Mouse (Mus musculus) leukemia stem cell, adult 10-12 weeks (primary cell): Measurements from ENCODE around the gene Fnbp1. TPM values are rescaled to one million over a fixed set of nuclear protein-coding genes. Genes with fewer than 3 reads are reported as not detected.

Source experiments
- polyA plus RNA-seq: library from polyadenylated mRNA; stranded (reverse); fragments of >175 nt; gene quantifications from 2 replicates; pipeline ENCODE4 v1.2.3, GENCODE M21; 2012; ENCODE audit warnings: low replicate concordance

Gene Fnbp1
- polyA plus RNA-seq: 48.7 and 50.8 TPM in 2 replicates

DNA sequence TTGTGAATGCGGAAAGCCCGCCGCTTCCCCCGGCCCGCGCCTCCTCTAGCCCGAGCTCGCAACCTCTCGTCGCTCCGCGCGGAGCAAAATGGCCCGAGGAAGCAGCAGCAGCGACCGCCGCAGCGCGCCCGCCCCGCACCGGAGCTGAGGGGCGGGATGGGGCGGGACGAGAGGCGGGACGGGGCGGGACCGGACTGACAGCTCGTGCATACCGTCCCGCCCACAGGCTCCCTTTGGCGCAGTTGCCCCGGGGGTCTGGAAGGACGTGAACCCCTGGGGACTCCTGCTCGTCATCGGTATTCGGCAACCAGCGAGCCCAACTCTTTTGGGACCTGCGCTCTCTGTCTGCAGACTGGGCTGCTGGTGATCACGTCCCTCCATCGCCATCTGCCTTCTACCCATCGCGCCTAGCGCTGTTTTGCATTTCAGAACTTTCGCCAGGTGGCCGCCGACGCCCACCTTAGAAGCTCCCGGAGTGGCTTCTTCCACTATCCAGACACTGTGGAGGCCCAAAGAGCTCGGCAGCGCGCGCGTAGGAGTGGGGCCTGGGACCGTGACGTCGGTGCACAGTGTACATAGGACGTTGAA, at the start of gene Fnbp1:
TSS of gene Fnbp1 (minus strand) at position 142 of the 588 bp plus-strand sequence.

DNA sequence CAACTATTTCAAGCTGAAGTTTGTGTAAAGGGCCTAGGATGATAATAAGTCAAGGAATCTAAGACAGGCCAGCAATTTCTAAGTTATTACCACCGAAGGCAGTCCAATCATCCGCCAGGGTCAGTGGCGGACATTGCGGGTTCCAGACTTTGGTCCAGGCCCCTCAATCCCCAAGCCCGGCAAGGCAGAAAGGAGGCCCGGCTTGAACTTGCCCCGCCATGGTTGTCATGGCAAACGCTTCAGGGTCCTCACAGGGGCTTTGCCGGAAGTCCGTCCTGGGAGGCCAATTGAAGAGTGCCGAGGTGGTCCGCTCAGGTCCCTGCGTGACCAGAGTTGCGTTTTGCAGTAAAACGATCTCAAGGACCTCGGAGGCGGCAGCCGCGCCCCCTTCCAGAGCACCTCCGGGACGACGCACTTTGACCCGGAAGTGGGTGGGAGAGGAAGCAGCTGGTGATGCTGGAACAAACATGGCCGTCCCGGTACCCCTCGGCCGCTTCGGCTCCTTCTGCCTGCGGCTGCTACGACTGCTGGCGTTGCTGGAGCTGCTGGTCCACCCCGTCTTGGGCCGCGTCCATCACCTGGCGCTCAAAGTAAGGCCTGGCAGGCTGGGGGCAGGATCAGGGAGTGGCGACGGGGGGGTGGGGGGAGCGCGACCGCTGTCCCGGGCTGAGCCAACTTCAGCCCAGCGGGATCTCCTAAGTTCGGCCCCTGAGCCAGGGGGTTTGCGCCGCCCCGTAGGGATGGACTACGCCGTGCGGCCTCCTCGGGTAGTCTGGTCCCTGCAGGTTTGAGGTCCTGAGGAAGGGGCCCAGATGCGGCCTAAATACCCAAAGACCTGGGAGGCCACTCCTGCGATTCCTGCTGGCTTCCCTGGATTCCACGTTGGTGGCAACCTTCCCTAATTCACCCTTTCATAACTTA, 10.3 kb upstream of the Fnbp1 start, which contains the start of gene Gpr107:
TSS of gene Gpr107 (plus strand) at position 425 of the 921 bp plus-strand sequence.

DNA sequence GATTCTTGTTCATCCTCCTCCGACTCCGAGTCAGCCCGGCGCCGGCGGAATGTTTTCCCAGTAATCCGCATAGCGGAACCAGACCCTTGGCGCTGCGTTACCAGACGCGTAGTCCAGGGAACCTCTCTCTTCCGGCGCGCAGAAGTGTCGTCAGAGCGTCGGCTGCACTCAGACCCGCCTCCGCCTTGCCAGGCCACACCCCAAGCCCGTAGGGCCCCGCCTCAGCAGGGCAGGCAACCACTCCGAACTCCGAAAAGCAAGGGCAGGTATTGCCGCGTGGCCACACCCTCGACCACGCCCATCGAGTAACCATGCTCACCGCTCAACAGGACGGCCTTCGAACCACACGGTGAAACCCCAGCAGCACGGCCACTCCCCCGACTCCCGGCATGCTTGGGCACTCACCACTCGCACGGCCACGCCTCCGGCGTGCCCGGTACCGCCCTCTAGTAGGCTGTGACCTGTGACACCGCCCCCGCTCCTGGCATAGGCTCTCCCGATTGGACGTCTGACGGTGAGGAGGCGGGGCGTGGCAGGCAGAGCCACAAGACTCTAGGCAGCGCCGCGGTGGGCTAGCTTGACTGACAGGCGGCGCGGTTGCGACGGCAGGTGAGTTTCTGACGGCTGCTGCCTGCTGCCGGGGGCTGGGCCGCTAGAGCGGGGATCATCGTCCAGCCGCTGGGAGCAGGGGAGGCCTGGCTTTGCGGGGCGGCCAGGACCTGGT, 159.9 kb downstream of the Fnbp1 start, which contains the start of the genes BC005624 and Usp20:
TSS of gene BC005624 (minus strand) at position 412 of the 724 bp plus-strand sequence.
TSS of gene Usp20 (plus strand) at position 490 of the 724 bp plus-strand sequence.

Other genes with a start within 250 kb of the Fnbp1 start
- gene Ptges, start 212.1 kb downstream of the Fnbp1 start, polyA plus RNA-seq: 0.61 TPM in 1 of 2 replicates, not detected in the other
- gene Tor1b, start 189.0 kb downstream of the Fnbp1 start, polyA plus RNA-seq: 25.1 and 38.2 TPM in 2 replicates
- gene Tor1a, start 174.1 kb downstream of the Fnbp1 start, polyA plus RNA-seq: 213 and 219 TPM in 2 replicates
- 4.8 and 9.4 TPM in 2 replicates for gene BC005624, start 159.8 kb downstream of the Fnbp1 start, polyA plus RNA-seq
- gene Usp20, start 159.7 kb downstream of the Fnbp1 start, polyA plus RNA-seq: 4.3 and 27.3 TPM in 2 replicates
- gene Gpr107, start 10.3 kb upstream of the Fnbp1 start, polyA plus RNA-seq: 7.0 and 9.2 TPM in 2 replicates
- 0.30 and 0.46 TPM in 2 replicates for gene Ncs1, start 103.8 kb upstream of the Fnbp1 start, polyA plus RNA-seq
- 0.33 and 0.46 TPM in 2 replicates for gene Hmcn2, start 172.4 kb upstream of the Fnbp1 start, polyA plus RNA-seq